Mouse (Mus musculus) T-helper 17 cell (primary cell): Measurements from ENCODE around the gene Ltf.

Experiments used
- in situ Hi-C, 2 experiments: fragments of 300-600 bp; cut with MboI, MseI; formaldehyde crosslinking; loops; 1 replicate in 1 of 2; 2 replicates in 1 of 2; pipeline ENCODE4 v1.15.1; 2025; ENCODE audit warnings: high pct_unique_total_duplicates in 2 of 2

Ltf gene

DNA sequence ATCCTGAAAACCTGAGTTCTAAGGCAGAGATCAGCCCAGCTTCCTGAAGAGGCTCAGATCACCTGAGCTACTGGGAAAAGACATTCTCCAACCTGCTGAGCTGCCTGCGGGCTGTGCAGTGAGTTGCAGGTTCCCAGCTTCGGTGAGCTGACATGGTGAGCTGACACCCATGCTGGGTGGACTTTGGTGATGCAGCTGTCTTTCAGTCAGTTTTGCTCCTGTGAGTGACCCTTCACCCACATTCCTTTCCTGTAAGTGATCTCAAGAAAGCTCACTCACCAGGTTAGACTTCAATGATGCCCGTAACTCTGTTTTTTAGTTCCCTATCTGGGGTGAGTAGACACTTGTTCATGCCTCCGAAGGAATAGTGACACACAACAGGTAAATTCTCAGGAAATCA lies 66.3 kb downstream of the Ltf start:
- in situ Hi-C loops, result no loop called here

- in situ Hi-C loops, result no loop called here
These were observed 67.1 kb downstream of the Ltf start for GRCm38 (mm10) chr9:111086137-111086536.

GRCm38 (mm10) chr9:111086995-111087606 lies 68.0 kb downstream of the Ltf start:
- in situ Hi-C loops, result no loop called here

DNA sequence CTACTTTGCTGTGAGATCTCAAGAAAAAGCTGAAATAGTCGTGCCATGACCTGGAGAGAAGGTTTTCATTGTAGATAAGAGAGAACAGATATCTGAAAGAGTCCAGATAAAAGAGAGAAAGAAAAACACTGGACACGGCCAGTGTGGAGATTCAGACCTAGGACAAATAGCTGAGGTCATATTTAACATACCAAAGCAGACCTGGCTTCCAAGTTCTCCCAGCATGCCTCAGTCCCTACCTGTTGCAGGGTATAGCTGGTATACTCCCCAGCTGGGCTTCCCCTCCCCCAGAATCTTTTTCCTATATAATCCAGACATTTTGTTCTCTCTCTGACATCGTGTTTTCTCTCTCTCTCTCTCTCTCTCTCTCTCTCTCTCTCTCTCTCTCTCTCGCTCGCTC lies 68.9 kb downstream of the Ltf start:
- in situ Hi-C loops, result no loop called here

DNA sequence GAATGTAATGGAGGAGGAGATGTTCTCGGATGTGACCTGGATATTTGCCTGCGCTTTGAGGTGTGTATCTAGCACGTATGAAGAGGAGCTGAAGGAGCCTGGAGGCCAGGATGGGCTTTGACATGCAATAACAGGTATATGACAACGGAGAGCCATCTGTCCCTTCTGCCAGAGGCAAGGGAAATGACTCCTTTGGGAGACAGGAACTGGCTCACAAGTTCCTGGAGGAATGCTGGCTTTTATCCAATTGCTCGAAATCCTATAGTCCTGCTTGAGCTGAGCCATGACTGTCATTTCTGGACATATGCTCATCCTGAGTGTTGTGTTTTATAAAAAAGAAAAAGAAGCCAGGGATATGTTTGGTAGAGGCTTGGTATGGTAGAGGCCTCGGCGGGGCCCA lies 69.8 kb downstream of the Ltf start:
- in situ Hi-C loops, result no loop called here
